Mouse (Mus musculus) embryonic facial prominence, embryonic 11.5 days (tissue): ENCODE data around the gene P2rx4. TPM values are rescaled to one million over a fixed set of nuclear protein-coding genes. Genes with fewer than 3 reads are reported as not detected.

Experiments used
- ATAC-seq: fragments of 200-750 bp; cut with Nextera tagmentation; replicated peaks from 2 replicates; pipeline ENCODE4 v1.8.0; 2017; ENCODE audit warnings: low read depth; ENCODE audit not compliant: insufficient number of reproducible peaks, low FRiP score, low TSS enrichment
- DNase-seq: peaks from one replicate; pipeline ENCODE4 v3.0.0-alpha.2; 2015; ENCODE audit warnings: low spot score
- H3K27ac ChIP-seq: fragments of 300-500 bp; sonication (generic); replicated peaks from 2 replicates; pipeline ENCODE4 v1.5.1; 2014; ENCODE audit warnings: mild to moderate bottlenecking, low read depth, low read length, control low read depth
- H3K27me3 ChIP-seq: fragments of 300-500 bp; sonication (generic); 2 replicates; pipeline ENCODE4 v1.6.1; 2014; ENCODE audit warnings: mild to moderate bottlenecking, low read length, moderate library complexity, mixed read lengths; ENCODE audit not compliant: control insufficient read depth, insufficient read depth
- H3K36me3 ChIP-seq: fragments of 300-500 bp; sonication (generic); replicated peaks from 2 replicates; pipeline ENCODE4 v1.6.1; 2014; ENCODE audit warnings: low read depth, mild to moderate bottlenecking, low read length, moderate library complexity, mixed read lengths; ENCODE audit not compliant: control insufficient read depth, insufficient read depth
- H3K4me1 ChIP-seq: fragments of 300-500 bp; sonication (generic); 2 replicates; pipeline ENCODE4 v1.6.1; 2014; ENCODE audit warnings: low read length, mixed read lengths; ENCODE audit not compliant: control insufficient read depth, insufficient read depth
- H3K4me2 ChIP-seq: fragments of 300-500 bp; sonication (generic); 2 replicates; pipeline ENCODE4 v1.6.1; 2014; ENCODE audit warnings: low read depth, mild to moderate bottlenecking, control low read depth, low read length, moderate library complexity
- H3K4me3 ChIP-seq: fragments of 300-500 bp; sonication (generic); 2 replicates; pipeline ENCODE4 v1.5.1; 2014; ENCODE audit warnings: low read depth, low read length, control low read depth
- H3K9ac ChIP-seq: fragments of 300-500 bp; sonication (generic); replicated peaks from 2 replicates; pipeline ENCODE4 v1.6.1; 2014; ENCODE audit warnings: mild to moderate bottlenecking, control low read depth, low read length
- H3K9me3 ChIP-seq: fragments of 300-500 bp; sonication (generic); replicated peaks from 2 replicates; pipeline ENCODE4 v1.6.1; 2016; ENCODE audit warnings: mild to moderate bottlenecking, low read length, inconsistent platforms, mixed read lengths; ENCODE audit not compliant: control insufficient read depth
- WGBS: fragments of 180-500 bp; shearing (Covaris S2); extraction: QIAGEN DNeasy Blood & Tissue Kit; methylation state at CpG from one replicate; pipeline ENCODE4 v1.1.7; 2014; 5-methylcytosine and 5-hydroxymethylcytosine counted together
- polyA plus RNA-seq: library from polyadenylated mRNA; unstranded; fragments of >200 nt; fragmentation: Nextera tagmentation; extraction: Ambion mirVana; gene quantifications from 2 replicates; pipeline ENCODE4 v1.2.1, GENCODE M21; 2014

The P2rx4 gene
- polyA plus RNA-seq, 1 experiment from 2014 or later: 4.9 TPM

- no peaks in the 10 kb centered on the region for H3K9me3 ChIP-seq
- 85% methylated on average over 13 of the region's 13 CpGs for WGBS
- H3K36me3 ChIP-seq: peaks cover 4% of the 10 kb centered on the region
- no peak for DNase-seq
- no peak overlapping the region for H3K27ac ChIP-seq
- H3K4me2 ChIP-seq: no peak overlapping the region
- no peak for ATAC-seq
- H3K4me1 ChIP-seq: no peaks in the 10 kb centered on the region
- no peak overlapping the region for H3K9ac ChIP-seq
- H3K4me3 ChIP-seq: no peak overlapping the region
- no peaks in the 10 kb centered on the region for H3K27me3 ChIP-seq
Measured at GRCm38 (mm10) chr5:122743880-122744422, 36.6 kb downstream of the P2rx4 start.

GRCm38 (mm10) chr5:122747950-122748349 is 40.6 kb downstream of the P2rx4 start:
- ATAC-seq: no peak

GRCm38 (mm10) chr5:122754477-122754876 is 47.1 kb downstream of the P2rx4 start:
- Histone ChIP-seq H3K4me3 (no peak overlapping the region), H3K9me3 (no peaks in the 10 kb centered on the region), H3K9ac (no peak overlapping the region), H3K27me3 (no peaks in the 10 kb centered on the region), H3K4me2 (no peak overlapping the region), H3K27ac (no peak overlapping the region), H3K4me1 (no peaks in the 10 kb centered on the region), H3K36me3 (peaks cover 3% of the 10 kb centered on the region; the same call in 1 of the 2 replicates)
- DNase-seq (no peak), ATAC-seq (no peak)
- 86% methylated on average over 16 of the region's 16 CpGs for WGBS

More at GRCm38 (mm10) chr5:122747950-122748349, 40.6 kb downstream of the P2rx4 start:
- Histone ChIP-seq H3K4me1 (no peaks in the 10 kb centered on the region), H3K4me3 (no peak overlapping the region), H3K9me3 (no peaks in the 10 kb centered on the region), H3K27me3 (no peaks in the 10 kb centered on the region), H3K9ac (no peak overlapping the region), H3K4me2 (no peak overlapping the region), H3K36me3 (peaks cover 4% of the 10 kb centered on the region), H3K27ac (no peak overlapping the region)
- WGBS: 74% methylated on average over 7 of the region's 7 CpGs
- no peak for DNase-seq

- peaks cover 3% of the 10 kb centered on the region; the same call in 1 of the 2 replicates for H3K36me3 ChIP-seq
- no peak for DNase-seq
- no peak overlapping the region for H3K9ac ChIP-seq
- ATAC-seq: no peak
- 97% methylated on average over 4 of the region's 4 CpGs for WGBS
- H3K4me3 ChIP-seq: no peak overlapping the region
- H3K4me2 ChIP-seq: no peak overlapping the region
- no peaks in the 10 kb centered on the region for H3K4me1 ChIP-seq
- H3K27me3 ChIP-seq: no peaks in the 10 kb centered on the region
- no peaks in the 10 kb centered on the region for H3K9me3 ChIP-seq
- H3K27ac ChIP-seq: no peak overlapping the region
Measured at GRCm38 (mm10) chr5:122755620-122756019, 48.3 kb downstream of the P2rx4 start.

GRCm38 (mm10) chr5:122756144-122756543 is 48.8 kb downstream of the P2rx4 start:
- Histone ChIP-seq H3K36me3 (peaks cover 3% of the 10 kb centered on the region; the same call in 1 of the 2 replicates), H3K27me3 (no peaks in the 10 kb centered on the region), H3K27ac (no peak overlapping the region), H3K4me2 (no peak overlapping the region), H3K9ac (no peak overlapping the region), H3K9me3 (no peaks in the 10 kb centered on the region), H3K4me1 (no peaks in the 10 kb centered on the region), H3K4me3 (no peak overlapping the region)
- WGBS: 69% methylated on average over 6 of the region's 6 CpGs
- no peak for DNase-seq
- no peak for ATAC-seq

- Histone ChIP-seq H3K36me3 (peaks cover 3% of the 10 kb centered on the region; the same call in 1 of the 2 replicates), H3K27me3 (no peaks in the 10 kb centered on the region), H3K4me1 (no peaks in the 10 kb centered on the region), H3K4me3 (no peak overlapping the region), H3K27ac (no peak overlapping the region), H3K4me2 (no peak overlapping the region), H3K9me3 (no peaks in the 10 kb centered on the region), H3K9ac (no peak overlapping the region)
- 89% methylated on average over 7 of the region's 7 CpGs for WGBS
- no peak for ATAC-seq
- DNase-seq: no peak
Measured at GRCm38 (mm10) chr5:122756680-122757079, 49.3 kb downstream of the P2rx4 start.

- no peak overlapping the region for H3K4me2 ChIP-seq
- no peaks in the 10 kb centered on the region for H3K4me1 ChIP-seq
- 83% methylated on average over 27 of the region's 29 CpGs for WGBS
- no peaks in the 10 kb centered on the region for H3K27me3 ChIP-seq
- DNase-seq: no peak
- no peaks in the 10 kb centered on the region for H3K9me3 ChIP-seq
- H3K27ac ChIP-seq: no peak overlapping the region
- H3K4me3 ChIP-seq: no peak overlapping the region
- H3K9ac ChIP-seq: no peak overlapping the region
- no peak; the same call in 1 of the 2 replicates for ATAC-seq
- H3K36me3 ChIP-seq: no peaks in the 10 kb centered on the region
Measured at GRCm38 (mm10) chr5:122763271-122764031, 56.1 kb downstream of the P2rx4 start.

GRCm38 (mm10) chr5:122764032-122764464 is 56.7 kb downstream of the P2rx4 start:
- Histone ChIP-seq H3K36me3 (no peaks in the 10 kb centered on the region), H3K27me3 (no peaks in the 10 kb centered on the region), H3K9ac (no peak overlapping the region), H3K4me1 (no peaks in the 10 kb centered on the region), H3K4me3 (no peak overlapping the region), H3K4me2 (no peak overlapping the region), H3K27ac (no peak overlapping the region), H3K9me3 (no peaks in the 10 kb centered on the region)
- WGBS: 57% methylated on average over 10 of the region's 10 CpGs
- DNase-seq: no peak
- ATAC-seq: no peak
